Mouse (Mus musculus): ENCODE measurements at regions not wholly inside any gene's neighbourhood (a gene's known extent, or its start where the extent isn't known, plus 50 kb on each side); places are given as distances from the start of the nearest gene placed in this dataset.
A peak's percentile ranks its signal among the peaks of the same experiment; 100 is the strongest.

DNA sequence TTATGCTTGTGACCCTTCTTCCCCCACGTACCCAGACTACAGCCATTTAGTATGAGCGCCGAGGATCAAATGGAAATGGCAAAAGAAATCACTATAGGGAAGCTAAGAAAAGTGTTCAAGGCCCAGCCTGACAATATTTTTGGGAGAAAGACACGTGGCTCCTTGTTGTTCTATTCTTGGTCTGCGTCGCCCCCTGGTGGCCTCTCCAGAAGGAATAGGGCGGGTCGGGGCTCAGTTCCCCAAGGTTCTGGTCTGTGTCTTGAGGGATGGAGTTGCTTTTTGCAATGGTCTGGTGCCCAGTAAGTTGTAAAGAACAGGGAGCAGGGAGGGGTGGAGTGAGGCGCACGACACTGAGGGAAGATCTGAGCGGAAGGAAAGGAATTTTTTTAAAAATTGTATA, 264.4 kb upstream of the Nfe2l3 start:
- no peak for DNase-seq (ENCODE audit: extremely low read depth, low read depth, low spot score)
- H3K79me2 ChIP-seq (ENCODE audit: control insufficient read depth, insufficient read depth, low read length) = no peaks in the 10 kb centered on the region
- no peaks in the 10 kb centered on the region for H3K36me3 ChIP-seq (ENCODE audit: control insufficient read depth, insufficient read depth, low read length)
- H3K27ac ChIP-seq (replicated peaks; ENCODE audit: insufficient read depth, low read depth, low read length) = no peak overlapping the region
- H3K4me3 ChIP-seq (ENCODE audit: insufficient read depth, low read depth, low read length) = no peak overlapping the region
- TF ChIP-seq CTCF (IDR thresholded peaks at IDR 0.05; ENCODE audit: low read depth, low read length) (peak; percentile 70), POLR2A (IDR thresholded peaks at IDR 0.05; ENCODE audit: extremely low read depth, insufficient read depth, low read length) (no peak)
- H3K9ac ChIP-seq (ENCODE audit: low read depth, low read length) = no peak overlapping the region
- WGBS = 10% methylated on average over 11 of the region's 11 CpGs
- H3K27me3 ChIP-seq (ENCODE audit: control insufficient read depth, insufficient read depth, low read length) = peaks cover 18% of the 10 kb centered on the region; the same call in 1 of the 2 replicates
- no peaks in the 10 kb centered on the region; the same call in 1 of the 2 replicates for H3K4me1 ChIP-seq (ENCODE audit: control insufficient read depth, insufficient read depth, low read length)

DNA sequence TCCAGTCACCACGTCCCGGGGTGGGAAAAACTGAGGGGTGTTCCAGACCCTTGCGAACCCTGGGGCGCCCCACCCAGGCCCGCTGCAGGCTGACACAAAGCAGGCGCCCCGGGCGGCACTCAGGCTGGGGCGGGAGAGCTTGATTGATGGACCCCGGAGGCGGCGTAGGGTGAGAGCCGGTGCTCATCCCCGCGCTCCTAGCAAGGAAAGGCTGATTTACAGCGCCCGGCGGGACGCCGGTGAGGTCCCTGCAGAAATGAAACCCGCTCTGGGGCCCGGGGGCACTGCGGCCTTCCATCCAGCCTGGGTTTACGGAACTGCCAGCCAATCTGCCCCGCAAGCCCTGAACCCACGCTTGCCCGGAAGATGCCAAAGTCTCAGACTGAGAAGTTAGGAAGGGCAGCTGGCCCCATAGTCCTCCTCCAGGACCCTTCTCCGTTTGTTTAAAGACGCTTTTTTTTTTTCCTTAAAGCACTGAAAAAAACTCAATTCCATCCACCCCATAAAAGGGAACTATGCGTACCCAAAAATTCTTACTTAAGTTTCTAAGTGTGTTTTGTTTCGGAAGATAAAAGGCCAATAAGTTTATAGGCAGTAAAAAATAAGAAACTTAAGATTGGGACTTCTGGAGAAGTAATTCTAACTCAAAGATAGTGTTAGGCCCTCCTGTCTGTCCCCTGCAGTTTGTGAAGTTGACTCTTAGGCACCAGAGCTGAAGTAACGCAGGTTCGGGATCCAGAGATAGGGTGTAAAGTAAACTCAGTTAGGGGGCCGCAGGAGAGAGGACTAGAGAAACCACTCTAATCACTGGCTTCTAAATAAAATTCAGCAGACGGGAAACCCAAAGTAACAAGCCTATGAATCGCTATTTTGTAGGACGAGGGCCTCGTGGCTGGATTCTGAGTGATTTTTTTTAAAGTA, 263.4 kb upstream of the Nfe2l3 start:
- no peak overlapping the region for H3K4me3 ChIP-seq (ENCODE audit: insufficient read depth, low read depth, low read length)
- no peaks in the 10 kb centered on the region; the same call in 1 of the 2 replicates for H3K4me1 ChIP-seq (ENCODE audit: control insufficient read depth, insufficient read depth, low read length)
- no peak overlapping the region for H3K9ac ChIP-seq (ENCODE audit: low read depth, low read length)
- 16% methylated on average over 38 of the region's 38 CpGs for WGBS
- DNase-seq (ENCODE audit: extremely low read depth, low read depth, low spot score) = no peak
- peaks cover 20% of the 10 kb centered on the region; the same call in 1 of the 2 replicates for H3K27me3 ChIP-seq (ENCODE audit: control insufficient read depth, insufficient read depth, low read length)
- TF ChIP-seq POLR2A (IDR thresholded peaks at IDR 0.05; ENCODE audit: extremely low read depth, insufficient read depth, low read length) (no peak), CTCF (IDR thresholded peaks at IDR 0.05; ENCODE audit: low read depth, low read length) (no peak)
- H3K27ac ChIP-seq (replicated peaks; ENCODE audit: insufficient read depth, low read depth, low read length) = no peak overlapping the region
- H3K36me3 ChIP-seq (ENCODE audit: control insufficient read depth, insufficient read depth, low read length) = no peaks in the 10 kb centered on the region
- no peaks in the 10 kb centered on the region for H3K79me2 ChIP-seq (ENCODE audit: control insufficient read depth, insufficient read depth, low read length)

DNA sequence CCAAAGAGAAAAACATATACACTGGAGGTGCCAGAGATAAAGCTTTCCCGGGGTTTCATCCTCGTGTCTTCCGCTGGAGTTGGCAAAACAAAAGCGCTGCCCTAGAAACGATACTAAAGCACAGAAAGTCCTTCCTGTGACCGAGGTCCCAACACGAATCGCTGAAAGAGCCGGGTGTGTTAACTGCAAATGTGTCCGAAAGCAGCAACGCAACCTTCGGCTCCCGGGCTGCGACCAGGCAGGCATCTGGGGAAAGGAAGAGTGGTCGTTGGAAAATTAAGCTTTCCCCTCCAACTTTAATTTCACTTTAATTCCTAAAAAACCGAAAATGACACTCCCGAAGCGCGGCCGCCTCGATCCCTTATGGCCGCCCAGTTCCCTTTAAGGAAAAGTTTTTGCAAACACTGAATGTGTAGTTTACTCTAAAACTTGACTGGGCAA, 262.5 kb upstream of the Nfe2l3 start:
- WGBS = 4% methylated on average over 22 of the region's 22 CpGs
- peak overlapping the region; percentile 2; the same call in 1 of the 2 replicates for H3K9ac ChIP-seq (ENCODE audit: low read depth, low read length)
- H3K79me2 ChIP-seq (ENCODE audit: control insufficient read depth, insufficient read depth, low read length) = no peaks in the 10 kb centered on the region
- no peak for DNase-seq (ENCODE audit: extremely low read depth, low read depth, low spot score)
- peaks cover 25% of the 10 kb centered on the region; the same call in 1 of the 2 replicates for H3K27me3 ChIP-seq (ENCODE audit: control insufficient read depth, insufficient read depth, low read length)
- TF ChIP-seq CTCF (IDR thresholded peaks at IDR 0.05; ENCODE audit: low read depth, low read length) (no peak), POLR2A (IDR thresholded peaks at IDR 0.05; ENCODE audit: extremely low read depth, insufficient read depth, low read length) (no peak)
- H3K36me3 ChIP-seq (ENCODE audit: control insufficient read depth, insufficient read depth, low read length) = no peaks in the 10 kb centered on the region
- H3K27ac ChIP-seq (replicated peaks; ENCODE audit: insufficient read depth, low read depth, low read length) = peak overlapping the region; percentile 45
- peak overlapping the region; percentile 36 for H3K4me3 ChIP-seq (ENCODE audit: insufficient read depth, low read depth, low read length)
- no peaks in the 10 kb centered on the region; the same call in 1 of the 2 replicates for H3K4me1 ChIP-seq (ENCODE audit: control insufficient read depth, insufficient read depth, low read length)

DNA sequence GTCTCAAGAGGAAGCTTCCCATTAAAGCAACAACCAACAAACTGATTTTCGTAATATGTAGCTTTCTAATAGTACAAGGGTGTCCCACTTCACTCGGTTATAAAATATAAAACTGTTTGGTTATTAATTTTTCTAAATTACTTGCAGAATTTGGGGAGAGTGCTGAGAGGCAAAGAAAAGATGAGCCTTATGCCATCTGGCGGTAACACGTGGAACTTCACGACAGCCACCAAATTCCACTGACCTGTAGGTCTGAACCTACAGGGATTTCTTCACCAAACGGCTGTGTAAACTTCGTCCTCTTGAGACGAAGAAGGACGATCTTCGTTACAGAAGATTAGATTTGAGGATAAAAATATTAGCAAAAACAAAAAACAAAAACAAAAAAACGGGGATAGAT, 262.1 kb upstream of the Nfe2l3 start:
- Histone ChIP-seq H3K27ac (replicated peaks; ENCODE audit: insufficient read depth, low read depth, low read length) (no peak overlapping the region), H3K36me3 (ENCODE audit: control insufficient read depth, insufficient read depth, low read length) (no peaks in the 10 kb centered on the region), H3K4me1 (ENCODE audit: control insufficient read depth, insufficient read depth, low read length) (no peaks in the 10 kb centered on the region; the same call in 1 of the 2 replicates), H3K4me3 (ENCODE audit: insufficient read depth, low read depth, low read length) (no peak overlapping the region), H3K27me3 (ENCODE audit: control insufficient read depth, insufficient read depth, low read length) (peaks cover 27% of the 10 kb centered on the region), H3K9ac (ENCODE audit: low read depth, low read length) (no peak overlapping the region), H3K79me2 (ENCODE audit: control insufficient read depth, insufficient read depth, low read length) (no peaks in the 10 kb centered on the region)
- DNase-seq (ENCODE audit: extremely low read depth, low read depth, low spot score) = peak; percentile 59
- 2% methylated on average over 11 of the region's 11 CpGs for WGBS
- TF ChIP-seq POLR2A (IDR thresholded peaks at IDR 0.05; ENCODE audit: extremely low read depth, insufficient read depth, low read length) (no peak), CTCF (IDR thresholded peaks at IDR 0.05; ENCODE audit: low read depth, low read length) (peak; percentile 54; the same call in 1 of the 2 replicates)

DNA sequence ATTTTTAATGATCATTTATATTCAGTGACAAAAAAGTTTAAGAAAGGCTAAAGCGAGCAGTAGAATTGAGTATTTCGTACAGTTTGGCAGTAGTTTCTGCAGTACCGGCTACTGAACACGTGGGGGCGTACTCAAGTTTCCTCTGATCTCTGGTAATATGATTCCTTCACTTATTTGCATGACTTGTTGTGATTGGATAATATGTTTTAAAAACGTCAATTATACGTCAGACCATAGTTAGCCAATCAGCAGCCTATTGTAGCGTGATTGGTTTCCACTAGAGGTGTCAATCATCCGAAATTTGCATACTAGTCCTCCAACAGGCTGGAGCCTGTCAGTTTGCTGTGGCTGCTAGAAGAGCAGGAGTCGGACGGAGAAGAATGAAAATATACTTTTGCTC, 261.6 kb upstream of the Nfe2l3 start:
- TF ChIP-seq POLR2A (IDR thresholded peaks at IDR 0.05; ENCODE audit: extremely low read depth, insufficient read depth, low read length) = no peak
- TF ChIP-seq CTCF (IDR thresholded peaks at IDR 0.05; ENCODE audit: low read depth, low read length) = no peak; the same call in 1 of the 2 replicates
- Histone ChIP-seq H3K9ac (ENCODE audit: low read depth, low read length) (no peak overlapping the region), H3K4me1 (ENCODE audit: control insufficient read depth, insufficient read depth, low read length) (no peaks in the 10 kb centered on the region; the same call in 1 of the 2 replicates), H3K79me2 (ENCODE audit: control insufficient read depth, insufficient read depth, low read length) (no peaks in the 10 kb centered on the region), H3K27ac (replicated peaks; ENCODE audit: insufficient read depth, low read depth, low read length) (no peak overlapping the region), H3K4me3 (ENCODE audit: insufficient read depth, low read depth, low read length) (no peak overlapping the region), H3K27me3 (ENCODE audit: control insufficient read depth, insufficient read depth, low read length) (peaks cover 27% of the 10 kb centered on the region), H3K36me3 (ENCODE audit: control insufficient read depth, insufficient read depth, low read length) (no peaks in the 10 kb centered on the region)
- peak; percentile 43 for DNase-seq (ENCODE audit: extremely low read depth, low read depth, low spot score)
- WGBS = 3% methylated on average over 11 of the region's 11 CpGs
